In genomic region chr5:143732180-143732891, GRCm38 (mm10) we compare ENCODE assay signal across 8 mouse cellular contexts. TPM values are rescaled to one million over a fixed set of nuclear protein-coding genes. Genes with fewer than 3 reads are reported as not detected.
DNase-seq lines count a peak whose midpoint lies in the region; ATAC-seq and TF ChIP-seq lines count a peak whose summit lies in the region.

TSS of gene Usp42 (minus strand) at chr5:143732280.

- WGBS in hindbrain, postnatal 0 days = under 1% methylated on average over 37 of the region's 82 CpGs

- peak within 1 kb of the TSS; percentile 98 for H3K27ac ChIP-seq in gastrocnemius, adult 2 months
- peak within 1 kb of the TSS; percentile 90 for H3K27ac ChIP-seq in hindbrain, postnatal 0 days
- peak within 1 kb of the TSS; percentile 99 for H3K27ac ChIP-seq in left cerebral cortex, adult 2 months

- DNase-seq in ZHBTc4 (ENCODE audit: low read depth, low spot score) = peak; percentile 97
- peak; percentile 99 for DNase-seq in gastrocnemius, adult 2 months
- peak; percentile 98 for DNase-seq in hindbrain, postnatal 0 days (ENCODE audit: low spot score)
- DNase-seq in left cerebral cortex, adult 2 months (ENCODE audit: extremely low spot score in 1 of 2, low spot score in 2 of 2) = peak; percentile 95 to 98
- DNase-seq in right cerebral cortex, adult 2 months (ENCODE audit: low spot score in 2 of 2) = peak; percentile 95
- DNase-seq in urinary bladder, postnatal 14 days (ENCODE audit: low spot score) = peak; percentile 96

- no peaks in the 10 kb centered on the region for H3K27me3 ChIP-seq in hindbrain, postnatal 0 days (ENCODE audit: insufficient read depth, low read length)

- H3K9me3 ChIP-seq in hindbrain, postnatal 0 days (ENCODE audit: low read length) = no peaks in the 10 kb centered on the region

- ATAC-seq in common myeloid progenitor, adult 5-6 weeks (replicated peaks; ENCODE audit: low read depth, poor library complexity, severe bottlenecking) = peak; percentile 98
- ATAC-seq in hindbrain, postnatal 0 days = peak; percentile 99
- peak; percentile 94 for ATAC-seq in megakaryocyte, adult 5-6 weeks (ENCODE audit: poor library complexity, severe bottlenecking)

- peak within 1 kb of the TSS; percentile 98 for H3K9ac ChIP-seq in hindbrain, postnatal 0 days (replicated peaks; ENCODE audit: low read length)

- intact Hi-C loops in gastrocnemius, adult 2 months (cut with DNase I) = loop anchor here (1.0 to 5.0 kb wide), 3 partner anchors 178 to 245 kb away; no protein-coding TSS in a partner anchor
- intact Hi-C loops in left cerebral cortex, adult 2 months (cut with DNase I) = loop anchor here (1.0 kb wide), 1 partner anchor 26 kb away; no protein-coding TSS in a partner anchor

- H3K4me1 ChIP-seq in hindbrain, postnatal 0 days (ENCODE audit: insufficient read depth, low read length) = no peaks in the 10 kb centered on the region; the same call in 1 of the 2 replicates

- H3K36me3 ChIP-seq in hindbrain, postnatal 0 days (ENCODE audit: insufficient read depth, low read length) = peaks cover 4% of the 10 kb centered on the region; the same call in 1 of the 2 replicates

- peak; percentile 55 for TF ChIP-seq CTCF in gastrocnemius, adult 2 months (IDR thresholded peaks at IDR 0.05)
- TF ChIP-seq CTCF in hindbrain, postnatal 0 days (IDR thresholded peaks at IDR 0.05; ENCODE audit: low read depth) = no peak
- peak; percentile 45 for TF ChIP-seq CTCF in left cerebral cortex, adult 2 months (IDR thresholded peaks at IDR 0.05)

- H3K4me2 ChIP-seq in hindbrain, postnatal 0 days (ENCODE audit: low read depth, low read length) = peak within 1 kb of the TSS; percentile 86

- peak within 1 kb of the TSS; percentile 73 for H3K4me3 ChIP-seq in gastrocnemius, adult 2 months
- H3K4me3 ChIP-seq in hindbrain, postnatal 0 days (ENCODE audit: low read length) = peak within 1 kb of the TSS; percentile 94
- peak within 1 kb of the TSS; percentile 57 for H3K4me3 ChIP-seq in left cerebral cortex, adult 2 months

RNA-seq across cellular contexts. Expression of gene Usp42, which starts in this region (rescaled TPM):
- total RNA-seq in common myeloid progenitor, adult 5-6 weeks (2017) = 12.7 and 27.7 TPM in 2 replicates
- total RNA-seq in gastrocnemius, adult 2 months (2021) = 1 to 10 TPM; 5.3 to 6.1 TPM
- 16.9 and 20.4 TPM in 2 replicates for total RNA-seq in hindbrain, postnatal 0 days (2014; rRNA removed)
- polyA plus RNA-seq in hindbrain, postnatal 0 days (2015; fragmentation: Nextera tagmentation; extraction: Ambion mirVana) = 16.6 and 17.0 TPM in 2 replicates
- 10 to 100 TPM; 25.2 to 25.4 TPM for total RNA-seq in left cerebral cortex, adult 2 months (2021)
- 14.8 and 16.0 TPM in 2 replicates for total RNA-seq in megakaryocyte, adult 5-6 weeks (2015)
- 7.7 and 8.0 TPM in 2 replicates for total RNA-seq in megakaryocyte, adult 5-6 weeks (2017)

Comparison
In these comparisons a context has a peak if more than half of its experiments do, and no peak if none do; other contexts are left out.
1. Peak in every context shown above with its lines: DNase-seq, ATAC-seq, H3K4me3 ChIP-seq and H3K27ac ChIP-seq.